Mouse (Mus musculus): Measurements from ENCODE around the gene Sv2c. TPM values are rescaled to one million over a fixed set of nuclear protein-coding genes. Genes with fewer than 3 reads are reported as not detected.
A peak's percentile ranks its signal among the peaks of the same experiment; 100 is the strongest.
"Not testable (repeated sequence)": the region's sequence is repeated elsewhere in the genome, so short reads cannot be mapped to it uniquely, and the experiment has no call there.

Sv2c gene
- polyA plus RNA-seq, 1 experiment from 2014 or later: 58.0 TPM

DNA sequence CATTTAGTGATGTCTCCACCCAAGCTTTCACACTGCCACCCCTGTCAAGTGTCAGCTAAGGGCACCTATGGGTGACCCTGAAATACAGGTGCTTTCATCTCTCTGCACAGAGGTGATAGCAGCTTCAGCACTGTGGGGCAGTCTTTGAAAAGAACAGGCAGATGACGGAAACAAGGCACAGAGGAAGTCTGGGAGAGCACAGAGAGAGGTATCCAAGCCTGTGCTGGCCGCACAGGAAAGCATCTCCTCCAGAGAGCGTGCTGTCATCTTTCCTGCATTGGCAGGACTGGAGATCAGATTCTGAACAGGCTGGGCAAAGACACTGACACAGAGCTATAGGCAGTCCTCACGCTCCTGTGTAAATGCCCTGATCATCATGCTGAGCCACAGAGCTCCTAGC is 41.4 kb downstream of the Sv2c start:
- Histone ChIP-seq H3K4me3 (ENCODE audit: low read depth, low read length) (no peak overlapping the region), H3K9me3 (ENCODE audit: control insufficient read depth, low read length) (no peaks in the 10 kb centered on the region), H3K4me2 (ENCODE audit: low read depth, low read length) (no peak overlapping the region), H3K27ac (ENCODE audit: low read depth, low read length) (no peak overlapping the region), H3K36me3 (ENCODE audit: control insufficient read depth, insufficient read depth, low read length) (no peaks in the 10 kb centered on the region), H3K4me1 (ENCODE audit: control insufficient read depth, insufficient read depth, low read length) (no peaks in the 10 kb centered on the region), H3K27me3 (ENCODE audit: control insufficient read depth, insufficient read depth, low read length) (no peaks in the 10 kb centered on the region), H3K9ac (replicated peaks; ENCODE audit: low read depth, low read length) (no peak overlapping the region)
- no peak for ATAC-seq (ENCODE audit: low read depth)
- 71% methylated on average over 4 of the region's 4 CpGs for WGBS

DNA sequence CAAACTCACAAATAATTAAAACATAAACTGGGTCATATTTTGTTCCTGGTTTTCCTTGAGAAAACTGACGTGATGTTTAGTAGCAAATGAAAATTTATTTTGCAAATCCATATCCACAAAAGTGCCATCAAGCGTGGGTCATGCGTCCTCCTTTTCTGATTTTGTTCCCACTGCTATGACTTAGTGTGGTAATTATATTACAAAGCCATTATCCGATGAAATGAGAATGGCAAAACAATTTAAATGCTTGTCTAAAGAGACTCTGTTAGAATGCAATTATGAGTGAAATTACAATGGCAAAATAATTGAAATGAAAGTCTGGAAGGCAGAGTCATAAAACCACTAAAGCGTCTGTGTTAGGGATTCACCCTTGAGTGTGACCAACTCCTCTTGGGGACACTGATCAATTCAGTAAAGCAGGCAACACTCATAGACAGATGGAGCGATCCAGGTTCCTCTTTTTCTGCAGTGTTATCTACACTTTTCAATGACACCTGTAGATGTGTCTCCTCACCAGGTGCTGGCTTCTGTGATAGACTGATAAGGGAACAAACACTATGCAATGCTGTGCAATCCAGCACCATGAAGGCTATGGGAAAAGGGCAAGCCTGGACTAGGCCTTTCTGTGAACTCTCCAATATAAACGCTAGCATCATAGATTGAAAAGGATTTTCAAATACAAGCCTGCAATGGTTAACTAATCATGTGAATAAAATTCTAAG is 46.6 kb downstream of the Sv2c start:
- WGBS: 59% methylated on average over 7 of the region's 7 CpGs
- Histone ChIP-seq H3K9me3 (ENCODE audit: control insufficient read depth, low read length) (no peaks in the 10 kb centered on the region), H3K4me3 (ENCODE audit: low read depth, low read length) (no peak overlapping the region), H3K27ac (ENCODE audit: low read depth, low read length) (no peak overlapping the region; the same call in 1 of the 2 replicates), H3K36me3 (ENCODE audit: control insufficient read depth, insufficient read depth, low read length) (no peaks in the 10 kb centered on the region), H3K9ac (replicated peaks; ENCODE audit: low read depth, low read length) (no peak overlapping the region), H3K4me2 (ENCODE audit: low read depth, low read length) (no peak overlapping the region), H3K27me3 (ENCODE audit: control insufficient read depth, insufficient read depth, low read length) (no peaks in the 10 kb centered on the region), H3K4me1 (ENCODE audit: control insufficient read depth, insufficient read depth, low read length) (no peaks in the 10 kb centered on the region)
- peak; percentile 63; the same call in 1 of the 2 replicates for ATAC-seq (ENCODE audit: low read depth)

DNA sequence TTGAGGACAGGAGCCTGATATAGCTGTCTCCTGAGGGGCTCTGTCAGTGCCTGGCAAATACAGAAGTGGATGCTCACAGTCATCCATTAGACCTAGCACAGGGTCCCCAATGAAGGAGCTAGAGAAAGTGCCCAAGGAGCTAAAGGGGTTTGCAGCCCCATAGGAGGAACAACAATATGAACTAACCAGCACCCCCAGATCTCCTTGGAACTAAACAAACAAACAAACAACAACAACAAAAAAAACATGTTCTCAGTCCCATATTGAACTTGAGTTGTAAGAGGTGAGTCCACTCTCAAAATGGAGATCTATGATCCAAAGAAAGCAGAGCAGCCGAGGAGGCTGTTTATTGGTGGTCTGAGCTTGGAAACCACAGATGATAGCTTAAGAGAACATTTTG is 50.6 kb downstream of the Sv2c start, which contains the start of gene Gm17190:
Gene Gm17190 (plus strand): TSS at position 301 of the 400 bp plus-strand sequence.
- H3K4me3 ChIP-seq (ENCODE audit: low read depth, low read length); H3K4me2 ChIP-seq (ENCODE audit: low read depth, low read length); H3K27me3 ChIP-seq (ENCODE audit: control insufficient read depth, insufficient read depth, low read length); H3K27ac ChIP-seq (ENCODE audit: low read depth, low read length); H3K4me1 ChIP-seq (ENCODE audit: control insufficient read depth, insufficient read depth, low read length); H3K36me3 ChIP-seq (ENCODE audit: control insufficient read depth, insufficient read depth, low read length); ATAC-seq (ENCODE audit: low read depth); H3K9me3 ChIP-seq (ENCODE audit: control insufficient read depth, low read length); H3K9ac ChIP-seq (replicated peaks; ENCODE audit: low read depth, low read length): not testable (repeated sequence)
- WGBS: 93% methylated on average over 1 of the region's 1 CpGs

DNA sequence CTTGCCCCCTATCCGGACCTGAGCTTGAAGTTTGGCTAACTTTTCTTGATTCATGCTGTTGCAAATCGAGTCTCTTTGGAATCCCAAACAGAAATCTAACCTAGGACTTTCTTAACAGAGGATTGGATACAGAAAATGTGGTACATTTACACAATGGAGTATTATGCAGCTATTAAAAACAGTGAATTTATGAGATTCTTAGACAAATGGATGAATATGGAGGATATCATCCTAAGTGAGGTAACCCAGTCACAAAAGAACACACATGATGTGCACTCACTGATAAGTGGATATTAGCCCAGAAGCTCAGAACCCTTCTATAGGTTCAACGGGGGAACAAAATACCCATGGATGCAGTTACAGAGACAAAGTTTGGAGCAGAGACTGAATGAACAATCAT is 51.1 kb downstream of the Sv2c start, which contains the start of gene Gm20075:
Gene Gm20075 (minus strand): TSS at position 101 of the 400 bp plus-strand sequence.
- H3K4me1 ChIP-seq (ENCODE audit: control insufficient read depth, insufficient read depth, low read length); H3K36me3 ChIP-seq (ENCODE audit: control insufficient read depth, insufficient read depth, low read length); ATAC-seq (ENCODE audit: low read depth); H3K27me3 ChIP-seq (ENCODE audit: control insufficient read depth, insufficient read depth, low read length); H3K9ac ChIP-seq (replicated peaks; ENCODE audit: low read depth, low read length); H3K4me3 ChIP-seq (ENCODE audit: low read depth, low read length); H3K27ac ChIP-seq (ENCODE audit: low read depth, low read length); H3K9me3 ChIP-seq (ENCODE audit: control insufficient read depth, low read length); H3K4me2 ChIP-seq (ENCODE audit: low read depth, low read length): not testable (repeated sequence)
- 92% methylated on average over 3 of the region's 3 CpGs for WGBS

DNA sequence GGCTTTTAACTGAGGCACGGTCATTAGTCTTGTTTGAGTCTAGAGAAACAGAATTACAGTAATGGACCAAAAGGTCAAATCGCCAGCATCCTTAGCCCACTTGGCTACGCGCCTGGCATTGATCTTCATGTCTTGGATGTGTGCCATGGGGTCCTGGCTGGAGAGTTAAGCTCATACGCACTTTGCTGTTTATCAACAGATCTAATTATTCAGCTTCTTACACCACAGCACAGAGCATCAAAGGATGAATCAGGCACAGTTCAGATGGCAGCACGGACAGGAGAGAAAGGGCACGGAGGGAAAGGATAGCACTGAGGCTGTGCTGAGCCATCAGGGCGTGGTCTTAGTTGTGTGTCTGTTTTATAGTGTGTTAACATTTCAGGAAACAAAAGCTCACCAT is 58.8 kb downstream of the Sv2c start:
- Histone ChIP-seq H3K27me3 (ENCODE audit: control insufficient read depth, insufficient read depth, low read length) (no peaks in the 10 kb centered on the region), H3K9ac (replicated peaks; ENCODE audit: low read depth, low read length) (no peak overlapping the region), H3K4me1 (ENCODE audit: control insufficient read depth, insufficient read depth, low read length) (0 out of 2 replicates have a peak, but pooled peaks cover 3% of the 10 kb centered on the region), H3K9me3 (ENCODE audit: control insufficient read depth, low read length) (no peaks in the 10 kb centered on the region), H3K27ac (ENCODE audit: low read depth, low read length) (no peak overlapping the region), H3K4me3 (ENCODE audit: low read depth, low read length) (no peak overlapping the region), H3K36me3 (ENCODE audit: control insufficient read depth, insufficient read depth, low read length) (no peaks in the 10 kb centered on the region), H3K4me2 (ENCODE audit: low read depth, low read length) (no peak overlapping the region)
- WGBS: 42% methylated on average over 8 of the region's 8 CpGs
- ATAC-seq (ENCODE audit: low read depth): peak; percentile 54; the same call in 1 of the 2 replicates

DNA sequence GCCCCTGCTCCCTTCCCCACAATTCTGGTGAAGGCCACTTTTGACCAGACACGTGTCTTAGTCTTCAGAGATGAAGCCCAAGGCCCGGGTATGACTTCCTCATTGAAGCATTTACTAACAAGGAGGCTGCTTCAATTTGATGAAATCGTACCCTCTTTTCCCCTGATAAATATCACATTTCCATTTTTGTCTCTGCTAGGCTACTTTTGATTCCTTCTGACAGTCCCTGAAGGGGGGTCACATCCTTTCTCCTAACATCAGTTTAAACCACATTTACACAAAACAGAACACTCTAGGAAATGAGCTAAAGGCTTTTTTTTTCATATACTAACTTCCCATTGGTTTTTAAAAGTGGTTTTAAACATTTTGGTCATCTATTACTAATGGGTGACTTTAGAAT is 79.6 kb downstream of the Sv2c start:
- H3K27me3 ChIP-seq (ENCODE audit: control insufficient read depth, insufficient read depth, low read length): no peaks in the 10 kb centered on the region
- no peak overlapping the region for H3K4me2 ChIP-seq (ENCODE audit: low read depth, low read length)
- no peaks in the 10 kb centered on the region for H3K4me1 ChIP-seq (ENCODE audit: control insufficient read depth, insufficient read depth, low read length)
- no peak overlapping the region for H3K4me3 ChIP-seq (ENCODE audit: low read depth, low read length)
- H3K27ac ChIP-seq (ENCODE audit: low read depth, low read length): no peak overlapping the region
- no peaks in the 10 kb centered on the region for H3K9me3 ChIP-seq (ENCODE audit: control insufficient read depth, low read length)
- H3K9ac ChIP-seq (replicated peaks; ENCODE audit: low read depth, low read length): no peak overlapping the region
- WGBS: 97% methylated on average over 3 of the region's 3 CpGs
- no peak for ATAC-seq (ENCODE audit: low read depth)
- no peaks in the 10 kb centered on the region for H3K36me3 ChIP-seq (ENCODE audit: control insufficient read depth, insufficient read depth, low read length)

DNA sequence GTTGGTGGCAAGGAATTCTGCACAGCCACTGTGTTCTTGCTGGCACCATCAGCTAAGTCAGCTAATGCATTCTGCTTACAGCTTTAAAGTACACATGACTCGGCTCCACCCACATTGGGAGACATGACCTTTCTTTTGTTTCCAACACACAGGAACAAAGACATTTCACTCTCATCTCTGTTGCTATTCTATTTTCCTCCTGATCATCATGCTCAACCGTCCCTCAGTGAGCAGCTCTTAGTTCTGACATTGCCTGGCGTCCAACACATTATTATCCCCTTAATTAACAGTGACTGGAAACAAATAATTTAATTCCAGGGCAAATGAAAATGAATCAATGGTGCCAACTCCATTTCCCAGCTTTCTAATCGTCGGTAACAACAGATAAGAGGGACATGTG is 87.0 kb downstream of the Sv2c start:
- H3K27ac ChIP-seq (ENCODE audit: low read depth, low read length): no peak overlapping the region
- ATAC-seq (ENCODE audit: low read depth): no peak
- H3K9me3 ChIP-seq (ENCODE audit: control insufficient read depth, low read length): no peaks in the 10 kb centered on the region
- no peak overlapping the region for H3K4me2 ChIP-seq (ENCODE audit: low read depth, low read length)
- 42% methylated on average over 5 of the region's 5 CpGs for WGBS
- H3K27me3 ChIP-seq (ENCODE audit: control insufficient read depth, insufficient read depth, low read length): no peaks in the 10 kb centered on the region
- H3K9ac ChIP-seq (replicated peaks; ENCODE audit: low read depth, low read length): no peak overlapping the region
- no peaks in the 10 kb centered on the region for H3K36me3 ChIP-seq (ENCODE audit: control insufficient read depth, insufficient read depth, low read length)
- no peak overlapping the region for H3K4me3 ChIP-seq (ENCODE audit: low read depth, low read length)
- H3K4me1 ChIP-seq (ENCODE audit: control insufficient read depth, insufficient read depth, low read length): 0 out of 2 replicates have a peak, but pooled peaks cover 2% of the 10 kb centered on the region

DNA sequence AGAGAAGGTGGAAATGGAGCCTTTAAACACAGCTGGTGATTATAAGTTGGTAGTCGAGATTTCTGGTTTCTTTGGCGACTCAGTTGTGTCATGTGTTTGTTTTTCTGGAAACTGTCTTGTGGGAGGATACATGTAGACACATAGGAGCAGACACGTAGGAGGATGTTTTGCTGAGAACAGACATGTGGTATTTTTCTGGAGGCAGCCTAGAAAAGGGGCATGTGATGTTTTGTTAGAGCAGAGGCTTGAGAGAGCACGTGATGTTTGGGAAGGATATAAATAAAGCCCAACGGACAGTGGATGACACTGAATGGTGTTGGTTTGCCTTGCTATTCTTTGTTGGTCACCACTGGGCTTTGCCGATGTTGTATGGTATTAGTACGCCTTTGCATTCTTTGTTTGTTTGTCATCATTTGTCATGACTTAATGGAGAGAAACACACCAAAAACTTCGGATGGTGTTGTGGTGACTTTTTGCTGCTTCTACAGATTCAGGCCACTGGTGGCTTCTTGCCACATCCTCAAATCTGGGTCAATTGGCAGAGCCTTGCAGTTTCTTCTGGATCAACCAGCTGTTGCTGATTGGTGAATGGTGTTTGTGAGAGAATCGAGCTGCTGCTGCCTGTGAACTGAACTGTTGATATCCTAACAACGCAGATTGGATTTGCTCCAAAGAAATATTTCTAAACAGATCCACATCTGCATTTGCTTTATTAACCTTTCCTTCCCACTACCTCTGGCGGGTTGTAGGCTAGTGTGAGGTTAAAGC is 91.9 kb downstream of the Sv2c start:
- ATAC-seq (ENCODE audit: low read depth): no peak
- Histone ChIP-seq H3K4me2 (ENCODE audit: low read depth, low read length) (no peak overlapping the region), H3K4me1 (ENCODE audit: control insufficient read depth, insufficient read depth, low read length) (0 out of 2 replicates have a peak, but pooled peaks cover 2% of the 10 kb centered on the region), H3K27ac (ENCODE audit: low read depth, low read length) (no peak overlapping the region), H3K9me3 (ENCODE audit: control insufficient read depth, low read length) (no peaks in the 10 kb centered on the region), H3K4me3 (ENCODE audit: low read depth, low read length) (no peak overlapping the region), H3K36me3 (ENCODE audit: control insufficient read depth, insufficient read depth, low read length) (no peaks in the 10 kb centered on the region), H3K27me3 (ENCODE audit: control insufficient read depth, insufficient read depth, low read length) (no peaks in the 10 kb centered on the region), H3K9ac (replicated peaks; ENCODE audit: low read depth, low read length) (no peak overlapping the region)
- 79% methylated on average over 11 of the region's 11 CpGs for WGBS

DNA sequence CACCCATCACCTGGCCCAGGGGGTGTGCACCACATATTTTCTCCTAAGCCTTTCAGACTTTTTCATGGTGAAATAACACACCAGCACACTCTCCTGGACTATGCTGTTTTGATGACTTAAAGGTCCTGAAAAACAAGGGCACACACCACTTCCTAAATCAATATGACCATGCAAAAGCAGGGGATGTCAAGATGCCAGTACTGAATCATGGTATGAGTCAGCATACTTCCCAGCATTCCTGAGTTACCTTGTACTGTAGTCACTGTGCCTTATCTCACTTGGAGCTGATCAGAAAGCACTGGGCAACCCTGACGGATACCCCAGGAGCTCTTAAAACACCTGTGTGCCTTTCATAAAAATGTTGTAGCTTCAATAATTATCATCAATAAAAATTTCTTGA is 92.8 kb downstream of the Sv2c start:
- Histone ChIP-seq H3K4me1 (ENCODE audit: control insufficient read depth, insufficient read depth, low read length) (no peaks in the 10 kb centered on the region), H3K27me3 (ENCODE audit: control insufficient read depth, insufficient read depth, low read length) (no peaks in the 10 kb centered on the region), H3K27ac (ENCODE audit: low read depth, low read length) (no peak overlapping the region), H3K9me3 (ENCODE audit: control insufficient read depth, low read length) (no peaks in the 10 kb centered on the region), H3K4me3 (ENCODE audit: low read depth, low read length) (no peak overlapping the region), H3K9ac (replicated peaks; ENCODE audit: low read depth, low read length) (no peak overlapping the region), H3K4me2 (ENCODE audit: low read depth, low read length) (no peak overlapping the region), H3K36me3 (ENCODE audit: control insufficient read depth, insufficient read depth, low read length) (no peaks in the 10 kb centered on the region)
- WGBS: 82% methylated on average over 1 of the region's 1 CpGs
- ATAC-seq (ENCODE audit: low read depth): no peak

Data from neural tube, embryonic 14.5 days (tissue).